Mouse (Mus musculus): ENCODE results near the gene Irak2. TPM values are rescaled to one million over a fixed set of nuclear protein-coding genes. Genes with fewer than 3 reads are reported as not detected.
A peak's percentile ranks its signal among the peaks of the same experiment; 100 is the strongest.

Irak2 gene
- polyA plus RNA-seq, 1 experiment from 2014 or later, result 21.2 TPM

DNA sequence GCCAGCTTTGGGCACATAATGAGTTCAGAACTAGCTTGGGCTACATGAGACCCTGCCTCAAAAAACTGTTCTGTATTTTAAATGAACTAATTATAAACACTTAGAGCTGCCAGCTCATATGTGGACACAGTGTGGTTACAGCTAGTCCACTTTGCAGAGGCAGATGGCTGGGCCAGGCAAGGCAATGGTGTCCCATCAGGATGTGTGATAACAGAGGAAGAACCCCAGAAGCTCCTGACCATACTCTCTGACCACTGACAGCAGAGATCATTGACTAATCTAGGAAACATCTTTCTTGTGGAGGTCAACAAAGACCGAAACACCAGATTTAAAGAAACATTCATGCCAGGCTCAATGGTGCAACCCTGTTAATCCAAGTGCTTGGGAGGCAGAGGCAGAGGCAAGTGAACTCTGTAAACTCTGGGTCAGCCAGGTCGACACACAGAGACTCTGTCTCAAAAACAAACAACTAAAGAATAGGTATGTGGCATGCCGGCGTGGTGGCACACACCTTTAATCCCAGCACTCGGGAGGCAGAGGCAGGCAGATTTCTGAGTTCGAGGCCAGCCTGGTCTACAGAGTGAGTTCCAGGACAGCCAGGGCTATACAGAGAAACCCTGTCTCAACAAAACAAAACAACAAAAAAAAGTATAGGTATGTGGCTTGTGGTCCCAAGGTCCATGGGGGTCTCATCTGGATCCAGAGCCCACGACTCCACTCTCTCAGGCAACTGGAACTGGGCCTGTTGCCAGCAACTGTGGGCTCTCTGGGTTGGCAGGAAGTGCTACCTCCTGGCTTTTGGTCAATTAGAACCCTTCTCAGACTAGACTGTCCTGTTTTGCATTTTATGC, 11.3 kb downstream of the Irak2 start:
- Histone ChIP-seq H3K4me1 (replicated peaks; ENCODE audit: control insufficient read depth, insufficient read depth, low read length) (no peaks in the 10 kb centered on the region), H3K4me3 (ENCODE audit: low read depth, low read length) (no peak overlapping the region), H3K9me3 (ENCODE audit: control insufficient read depth) (no peaks in the 10 kb centered on the region), H3K9ac (ENCODE audit: low read depth, low read length) (no peak overlapping the region), H3K4me2 (replicated peaks; ENCODE audit: low read depth) (no peak overlapping the region), H3K27me3 (replicated peaks; ENCODE audit: control insufficient read depth, insufficient read depth, low read length) (no peaks in the 10 kb centered on the region), H3K36me3 (ENCODE audit: control insufficient read depth, insufficient read depth) (peaks cover 43% of the 10 kb centered on the region), H3K27ac (ENCODE audit: low read depth, low read length) (no peak overlapping the region; the same call in 1 of the 2 replicates)
- 80% methylated on average over 7 of the region's 7 CpGs for WGBS
- ATAC-seq, result no peak
- TF ChIP-seq CTCF (IDR thresholded peaks at IDR 0.05; ENCODE audit: low read depth), result no peak

DNA sequence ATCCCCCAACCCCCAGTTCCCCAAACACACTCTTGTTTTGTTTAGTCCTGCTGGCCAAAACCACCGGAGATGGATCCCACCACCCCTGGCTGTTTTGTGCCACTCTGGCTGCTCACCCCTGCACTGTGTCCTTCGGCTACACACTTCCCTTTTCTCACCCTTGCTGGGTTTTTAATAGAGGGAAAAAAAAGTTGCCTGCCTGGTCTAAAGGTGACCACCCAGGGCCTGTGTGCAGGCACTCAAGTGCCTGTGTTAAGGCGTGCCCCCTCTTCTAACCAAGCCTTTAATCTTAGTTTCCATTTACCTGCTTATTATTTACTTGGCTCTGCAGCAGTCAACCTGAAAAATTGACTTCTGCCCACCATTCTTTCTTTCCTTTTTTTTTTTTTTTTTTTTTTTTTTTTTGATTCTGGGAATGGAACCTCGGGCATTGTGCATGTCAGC, 12.0 kb downstream of the Irak2 start:
- Histone ChIP-seq H3K9me3 (ENCODE audit: control insufficient read depth) (no peaks in the 10 kb centered on the region), H3K36me3 (ENCODE audit: control insufficient read depth, insufficient read depth) (peaks cover 43% of the 10 kb centered on the region), H3K27me3 (replicated peaks; ENCODE audit: control insufficient read depth, insufficient read depth, low read length) (no peaks in the 10 kb centered on the region), H3K9ac (ENCODE audit: low read depth, low read length) (no peak overlapping the region), H3K4me2 (replicated peaks; ENCODE audit: low read depth) (no peak overlapping the region), H3K27ac (ENCODE audit: low read depth, low read length) (no peak overlapping the region), H3K4me3 (ENCODE audit: low read depth, low read length) (no peak overlapping the region), H3K4me1 (replicated peaks; ENCODE audit: control insufficient read depth, insufficient read depth, low read length) (no peaks in the 10 kb centered on the region)
- no peak for TF ChIP-seq CTCF (IDR thresholded peaks at IDR 0.05; ENCODE audit: low read depth)
- 62% methylated on average over 4 of the region's 4 CpGs for WGBS
- no peak for ATAC-seq

DNA sequence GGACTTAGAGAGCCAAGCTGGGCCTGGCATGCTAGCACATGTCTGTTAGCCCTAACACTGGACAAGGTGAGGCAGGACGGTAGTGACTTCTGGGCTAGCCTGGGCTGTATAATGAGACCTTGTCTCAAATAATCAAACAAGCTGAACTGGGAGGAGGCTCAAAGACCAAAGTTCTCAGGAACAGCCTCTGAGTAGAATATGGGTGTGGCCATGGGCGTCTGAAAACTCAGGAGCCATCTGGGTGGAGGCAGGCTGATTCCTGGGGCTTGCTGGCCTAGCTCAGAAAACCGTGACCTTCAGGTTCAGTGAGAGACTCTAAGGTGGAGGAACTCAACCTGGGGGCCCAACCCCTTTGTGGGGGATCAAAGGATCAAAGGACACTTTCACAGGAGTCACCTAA, 13.4 kb downstream of the Irak2 start:
- Histone ChIP-seq H3K36me3 (ENCODE audit: control insufficient read depth, insufficient read depth) (peaks cover 43% of the 10 kb centered on the region), H3K27ac (ENCODE audit: low read depth, low read length) (no peak overlapping the region; the same call in 1 of the 2 replicates), H3K4me3 (ENCODE audit: low read depth, low read length) (no peak overlapping the region), H3K9me3 (ENCODE audit: control insufficient read depth) (no peaks in the 10 kb centered on the region), H3K9ac (ENCODE audit: low read depth, low read length) (no peak overlapping the region), H3K4me1 (replicated peaks; ENCODE audit: control insufficient read depth, insufficient read depth, low read length) (no peaks in the 10 kb centered on the region), H3K27me3 (replicated peaks; ENCODE audit: control insufficient read depth, insufficient read depth, low read length) (no peaks in the 10 kb centered on the region), H3K4me2 (replicated peaks; ENCODE audit: low read depth) (no peak overlapping the region)
- no peak for TF ChIP-seq CTCF (IDR thresholded peaks at IDR 0.05; ENCODE audit: low read depth)
- WGBS, result 30% methylated on average over 3 of the region's 3 CpGs
- peak; percentile 79 for ATAC-seq

DNA sequence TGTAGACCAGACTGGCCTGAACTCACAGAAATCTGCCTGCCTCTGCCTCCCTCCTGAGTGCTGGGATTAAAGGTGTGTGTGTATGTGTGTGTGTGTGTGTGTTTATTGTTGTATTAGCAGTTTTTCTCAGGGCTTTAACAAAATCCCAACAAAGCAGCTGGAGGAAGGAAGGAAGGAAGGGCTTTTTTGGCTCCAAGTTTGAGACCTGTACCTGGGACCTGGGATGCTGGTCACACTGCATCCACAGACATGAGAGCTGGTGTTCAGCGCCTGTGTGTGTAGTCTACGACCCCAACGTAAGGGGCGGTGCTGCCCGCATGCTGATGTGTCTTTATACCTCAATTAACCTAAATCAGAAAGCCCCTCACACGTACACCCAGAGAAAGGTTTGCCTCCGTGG, 15.3 kb downstream of the Irak2 start:
- TF ChIP-seq CTCF (IDR thresholded peaks at IDR 0.05; ENCODE audit: low read depth), result no peak
- Histone ChIP-seq H3K4me2 (replicated peaks; ENCODE audit: low read depth) (no peak overlapping the region), H3K4me3 (ENCODE audit: low read depth, low read length) (no peak overlapping the region), H3K9ac (ENCODE audit: low read depth, low read length) (no peak overlapping the region), H3K9me3 (ENCODE audit: control insufficient read depth) (no peaks in the 10 kb centered on the region), H3K27ac (ENCODE audit: low read depth, low read length) (no peak overlapping the region), H3K4me1 (replicated peaks; ENCODE audit: control insufficient read depth, insufficient read depth, low read length) (no peaks in the 10 kb centered on the region), H3K27me3 (replicated peaks; ENCODE audit: control insufficient read depth, insufficient read depth, low read length) (no peaks in the 10 kb centered on the region), H3K36me3 (ENCODE audit: control insufficient read depth, insufficient read depth) (peaks cover 26% of the 10 kb centered on the region; the same call in 1 of the 2 replicates)
- WGBS, result 90% methylated on average over 7 of the region's 7 CpGs
- no peak for ATAC-seq

DNA sequence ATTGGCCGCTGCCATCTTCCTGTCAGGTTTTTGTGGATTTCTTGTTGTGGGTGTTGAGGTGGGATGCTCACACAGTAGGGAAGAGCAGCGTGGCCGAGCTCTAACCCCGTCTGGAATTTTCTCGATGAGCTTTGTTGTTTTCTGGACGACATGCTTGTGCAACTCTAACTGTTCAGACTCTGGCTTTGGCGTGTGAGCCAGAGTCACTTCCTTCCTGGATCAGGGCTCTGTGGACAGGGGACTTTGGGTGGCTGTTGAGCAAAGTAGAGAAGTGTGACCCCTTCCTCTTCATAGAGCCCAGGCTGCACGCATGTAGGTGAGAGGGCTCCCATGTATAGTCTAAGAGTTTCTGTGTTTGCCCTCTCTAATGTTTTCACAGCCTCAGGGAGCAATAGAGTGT, 15.8 kb downstream of the Irak2 start:
- Histone ChIP-seq H3K4me1 (replicated peaks; ENCODE audit: control insufficient read depth, insufficient read depth, low read length) (no peaks in the 10 kb centered on the region), H3K36me3 (ENCODE audit: control insufficient read depth, insufficient read depth) (peaks cover 21% of the 10 kb centered on the region; the same call in 1 of the 2 replicates), H3K9ac (ENCODE audit: low read depth, low read length) (no peak overlapping the region), H3K4me3 (ENCODE audit: low read depth, low read length) (no peak overlapping the region), H3K27ac (ENCODE audit: low read depth, low read length) (no peak overlapping the region), H3K27me3 (replicated peaks; ENCODE audit: control insufficient read depth, insufficient read depth, low read length) (no peaks in the 10 kb centered on the region), H3K4me2 (replicated peaks; ENCODE audit: low read depth) (no peak overlapping the region), H3K9me3 (ENCODE audit: control insufficient read depth) (no peaks in the 10 kb centered on the region)
- ATAC-seq, result no peak
- 72% methylated on average over 8 of the region's 8 CpGs for WGBS
- no peak for TF ChIP-seq CTCF (IDR thresholded peaks at IDR 0.05; ENCODE audit: low read depth)

DNA sequence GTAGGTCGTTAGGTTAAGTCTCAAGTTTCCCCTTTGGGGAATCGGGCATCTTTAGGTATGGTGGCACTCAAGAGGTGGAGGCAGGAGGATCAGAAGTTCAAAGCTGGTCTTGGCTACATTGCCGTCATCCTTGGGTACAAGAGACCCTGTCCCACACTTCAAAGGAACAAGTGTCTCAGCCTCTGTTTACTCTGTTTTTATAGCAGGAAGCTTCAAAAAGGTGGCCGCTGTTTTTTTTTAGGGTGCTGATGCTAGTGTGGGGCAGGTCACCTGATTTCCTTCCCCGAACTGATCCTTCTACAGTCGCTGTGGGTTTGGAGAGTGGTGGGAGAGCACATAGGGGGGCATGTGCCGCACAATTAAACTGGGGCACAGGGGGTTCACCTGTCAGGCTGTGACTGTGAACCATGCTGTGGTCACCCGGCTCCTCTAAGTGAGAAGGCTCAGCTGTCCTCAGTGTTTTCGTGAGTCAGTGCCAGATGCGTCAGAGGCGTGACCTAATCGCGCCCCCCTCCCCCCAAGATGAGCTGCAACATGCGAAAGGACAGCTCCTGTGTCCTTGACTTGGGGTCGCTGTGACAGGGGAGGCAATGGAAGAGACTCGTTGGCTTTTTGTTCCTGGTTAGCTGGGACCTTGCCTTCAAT, 16.6 kb downstream of the Irak2 start:
- no peak for TF ChIP-seq CTCF (IDR thresholded peaks at IDR 0.05; ENCODE audit: low read depth)
- Histone ChIP-seq H3K4me2 (replicated peaks; ENCODE audit: low read depth) (no peak overlapping the region), H3K4me1 (replicated peaks; ENCODE audit: control insufficient read depth, insufficient read depth, low read length) (no peaks in the 10 kb centered on the region), H3K9ac (ENCODE audit: low read depth, low read length) (no peak overlapping the region), H3K27me3 (replicated peaks; ENCODE audit: control insufficient read depth, insufficient read depth, low read length) (no peaks in the 10 kb centered on the region), H3K36me3 (ENCODE audit: control insufficient read depth, insufficient read depth) (peaks cover 15% of the 10 kb centered on the region; the same call in 1 of the 2 replicates), H3K4me3 (ENCODE audit: low read depth, low read length) (no peak overlapping the region), H3K9me3 (ENCODE audit: control insufficient read depth) (no peaks in the 10 kb centered on the region), H3K27ac (ENCODE audit: low read depth, low read length) (no peak overlapping the region; the same call in 1 of the 2 replicates)
- ATAC-seq, result no peak
- 55% methylated on average over 16 of the region's 16 CpGs for WGBS

All from intestine, postnatal 0 days (tissue).